19 mouse cellular contexts compared by ENCODE assay signal in the genomic region with DNA sequence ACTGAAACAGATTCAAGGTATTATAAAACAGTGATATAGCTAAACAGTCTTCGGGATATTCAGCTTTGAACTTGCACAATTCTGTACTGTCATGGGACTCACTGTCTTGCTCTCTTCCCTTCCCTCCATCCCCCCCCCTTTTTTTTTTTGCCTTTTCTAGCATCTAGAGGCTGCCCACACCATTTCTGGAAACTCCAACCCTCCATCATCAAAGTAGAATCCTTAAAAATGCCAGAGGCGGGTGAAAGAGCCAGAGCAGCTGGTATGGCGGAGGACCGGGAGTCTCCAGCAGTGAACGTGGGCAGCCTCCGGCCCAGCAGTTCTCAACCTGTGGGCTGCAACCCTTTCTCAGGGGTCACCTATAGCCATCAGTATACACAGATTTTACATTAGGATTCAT.
A peak's percentile ranks its signal among the peaks of the same experiment; 100 is the strongest.
DNase-seq lines count a peak whose midpoint lies in the region; ATAC-seq and TF ChIP-seq lines count a peak whose summit lies in the region.
"Had no signal": no experiment of that assay in that cellular context is flagged by ENCODE, and none has a peak within 500 bp of the region (broad histone marks: within the 10 kb centered on the region; RNA-seq: fewer than 3 reads in every experiment).

No protein-coding gene starts in this region.

- no peak for TF ChIP-seq POLR2A in cortical plate, adult 2 months (IDR thresholded peaks at IDR 0.05; ENCODE audit: extremely low read depth, insufficient read depth, low read length)

- DNase-seq in hindbrain, embryonic 11.5 days (ENCODE audit: low spot score) = no peak
- no peak for DNase-seq in hindbrain, postnatal 0 days (ENCODE audit: low spot score)
- no peak for DNase-seq in lung, postnatal 10 days
- DNase-seq in brain, adult 2 months (ENCODE audit: low read depth, low spot score) = peak; percentile 76
- DNase-seq in ovary, postnatal 14 days (ENCODE audit: low spot score) = no peak
- DNase-seq: adrenal gland, adult 2 months; adrenal gland, postnatal 25 days; cerebellum, adult 2 months; cerebellum, postnatal 10 days; embryo, embryonic 11 days; gastrocnemius, postnatal 25 days had no signal

- no peaks in the 10 kb centered on the region for H3K36me3 ChIP-seq in hindbrain, embryonic 11.5 days (ENCODE audit: control insufficient read depth, insufficient read depth, low read length)
- peaks cover 23% of the 10 kb centered on the region for H3K36me3 ChIP-seq in hindbrain, postnatal 0 days (ENCODE audit: insufficient read depth, low read length)
- no peaks in the 10 kb centered on the region; the same call in 1 of the 2 replicates for H3K36me3 ChIP-seq in lung, embryonic 16.5 days (ENCODE audit: control insufficient read depth, insufficient read depth, low read length)

- no peak for TF ChIP-seq CTCF in hindbrain, postnatal 0 days (IDR thresholded peaks at IDR 0.05; ENCODE audit: low read depth)
- no peak for TF ChIP-seq CTCF in cortical plate, adult 2 months (IDR thresholded peaks at IDR 0.05; ENCODE audit: extremely low read depth, insufficient read depth, low read length)

- H3K4me2 ChIP-seq in hindbrain, embryonic 11.5 days (replicated peaks; ENCODE audit: low read depth, low read length) = no peak overlapping the region
- H3K4me2 ChIP-seq in hindbrain, postnatal 0 days (ENCODE audit: low read depth, low read length) = no peak overlapping the region
- no peak overlapping the region for H3K4me2 ChIP-seq in lung, embryonic 16.5 days (ENCODE audit: low read depth, low read length)
- H3K4me2 ChIP-seq: embryonic facial prominence, embryonic 15.5 days; heart, embryonic 12.5 days; hindbrain, embryonic 15.5 days had no signal

- no peaks in the 10 kb centered on the region for H3K9me3 ChIP-seq in hindbrain, embryonic 11.5 days (ENCODE audit: control insufficient read depth, low read length)
- no peaks in the 10 kb centered on the region for H3K9me3 ChIP-seq in hindbrain, postnatal 0 days (ENCODE audit: low read length)
- H3K9me3 ChIP-seq in lung, embryonic 16.5 days (ENCODE audit: control insufficient read depth, low read length) = no peaks in the 10 kb centered on the region
- H3K9me3 ChIP-seq: embryonic facial prominence, embryonic 15.5 days; forebrain, embryonic 10.5 days; heart, embryonic 12.5 days; hindbrain, embryonic 15.5 days had no signal

- no peak overlapping the region for H3K9ac ChIP-seq in hindbrain, embryonic 11.5 days (ENCODE audit: low read depth, low read length)
- no peak overlapping the region for H3K9ac ChIP-seq in hindbrain, postnatal 0 days (replicated peaks; ENCODE audit: low read length)
- H3K9ac ChIP-seq in lung, embryonic 16.5 days (ENCODE audit: low read length) = no peak overlapping the region
- H3K9ac ChIP-seq: embryonic facial prominence, embryonic 15.5 days; heart, embryonic 12.5 days; hindbrain, embryonic 15.5 days had no signal

- no peak overlapping the region for H3K4me3 ChIP-seq in hindbrain, embryonic 11.5 days (ENCODE audit: low read depth, low read length)
- no peak overlapping the region for H3K4me3 ChIP-seq in hindbrain, postnatal 0 days (ENCODE audit: low read length)
- H3K4me3 ChIP-seq in lung, embryonic 16.5 days (ENCODE audit: low read length) = no peak overlapping the region
- no peak overlapping the region for H3K4me3 ChIP-seq in cortical plate, adult 2 months (ENCODE audit: insufficient read depth, low read length)
- H3K4me3 ChIP-seq: embryonic facial prominence, embryonic 15.5 days; erythroblast, embryonic 14.5 days; forebrain, embryonic 10.5 days; heart, embryonic 12.5 days; hindbrain, embryonic 15.5 days had no signal

- no peak overlapping the region for H3K27ac ChIP-seq in hindbrain, embryonic 11.5 days (ENCODE audit: low read depth, low read length)
- H3K27ac ChIP-seq in hindbrain, postnatal 0 days = no peak overlapping the region
- H3K27ac ChIP-seq in lung, embryonic 16.5 days (ENCODE audit: low read length) = peak overlapping the region; percentile 15; the same call in 1 of the 2 replicates
- H3K27ac ChIP-seq in cortical plate, adult 2 months (ENCODE audit: insufficient read depth, low read length) = 0 out of 2 replicates have a peak overlapping the region, but pooled peaks have one; percentile 33
- H3K27ac ChIP-seq: embryonic facial prominence, embryonic 15.5 days; forebrain, embryonic 10.5 days; hindbrain, embryonic 15.5 days had no signal

- ATAC-seq in hindbrain, embryonic 11.5 days (ENCODE audit: low FRiP score) = 0 out of 2 replicates have a peak, but pooled peaks have one; percentile 23
- ATAC-seq in hindbrain, postnatal 0 days = no peak
- no peak for ATAC-seq in lung, embryonic 16.5 days (ENCODE audit: low read depth)
- ATAC-seq: forebrain, embryonic 14.5 days had no signal

- no peaks in the 10 kb centered on the region for H3K4me1 ChIP-seq in hindbrain, embryonic 11.5 days (replicated peaks; ENCODE audit: control insufficient read depth, insufficient read depth, low read length)
- H3K4me1 ChIP-seq in hindbrain, postnatal 0 days (ENCODE audit: insufficient read depth, low read length) = peaks cover 7% of the 10 kb centered on the region
- peaks cover 34% of the 10 kb centered on the region for H3K4me1 ChIP-seq in lung, embryonic 16.5 days (replicated peaks; ENCODE audit: control insufficient read depth, insufficient read depth, low read length)
- peaks cover 18% of the 10 kb centered on the region for H3K4me1 ChIP-seq in cortical plate, adult 2 months (ENCODE audit: control insufficient read depth, insufficient read depth, low read length)
- H3K4me1 ChIP-seq: embryonic facial prominence, embryonic 15.5 days had no signal

- no peaks in the 10 kb centered on the region for H3K27me3 ChIP-seq in hindbrain, embryonic 11.5 days (ENCODE audit: control insufficient read depth, insufficient read depth, low read length)
- H3K27me3 ChIP-seq in hindbrain, postnatal 0 days (ENCODE audit: insufficient read depth, low read length) = no peaks in the 10 kb centered on the region
- no peaks in the 10 kb centered on the region for H3K27me3 ChIP-seq in lung, embryonic 16.5 days (ENCODE audit: control insufficient read depth, insufficient read depth, low read depth, low read length)
- H3K27me3 ChIP-seq: embryonic facial prominence, embryonic 15.5 days; heart, embryonic 12.5 days; hindbrain, embryonic 15.5 days had no signal

- 76% methylated on average over 6 of the region's 6 CpGs for WGBS in hindbrain, embryonic 11.5 days
- 48% methylated on average over 6 of the region's 6 CpGs for WGBS in hindbrain, postnatal 0 days
- 83% methylated on average over 6 of the region's 6 CpGs for WGBS in lung, embryonic 16.5 days

Comparison
In these comparisons a context has a peak if more than half of its experiments do, and no peak if none do; other contexts are left out.
1. H3K27ac ChIP-seq: peak in lung, embryonic 16.5 days (single experiment) and cortical plate, adult 2 months (single experiment); none in hindbrain, embryonic 11.5 days (single experiment) and hindbrain, postnatal 0 days (single experiment).